Mouse (Mus musculus) heart, adult 18-20 months (tissue): ENCODE measurements around the gene Iffo2. TPM values are rescaled to one million over a fixed set of nuclear protein-coding genes. Genes with fewer than 3 reads are reported as not detected.

ENCODE experiments used
- DNase-seq, 2 experiments: peaks; one replicate each; pipeline ENCODE4 v3.0.0; 2021 to 2022; ENCODE audit warnings: mixed read lengths in 1 of 2
- microRNA-seq, 2 experiments: library from miRNA; unstranded; fragments of <30 nt; microRNA quantifications; one replicate each; pipeline ENCODE4 v1.2.0; 2022
- total RNA-seq, 2 experiments: library from RNA; stranded (reverse); gene quantifications; 2 replicates each; pipeline ENCODE4 v1.2.3; 2021

Iffo2 gene
- total RNA-seq, 2 experiments from 2014 or later, result 4.3 to 4.4 TPM

DNA sequence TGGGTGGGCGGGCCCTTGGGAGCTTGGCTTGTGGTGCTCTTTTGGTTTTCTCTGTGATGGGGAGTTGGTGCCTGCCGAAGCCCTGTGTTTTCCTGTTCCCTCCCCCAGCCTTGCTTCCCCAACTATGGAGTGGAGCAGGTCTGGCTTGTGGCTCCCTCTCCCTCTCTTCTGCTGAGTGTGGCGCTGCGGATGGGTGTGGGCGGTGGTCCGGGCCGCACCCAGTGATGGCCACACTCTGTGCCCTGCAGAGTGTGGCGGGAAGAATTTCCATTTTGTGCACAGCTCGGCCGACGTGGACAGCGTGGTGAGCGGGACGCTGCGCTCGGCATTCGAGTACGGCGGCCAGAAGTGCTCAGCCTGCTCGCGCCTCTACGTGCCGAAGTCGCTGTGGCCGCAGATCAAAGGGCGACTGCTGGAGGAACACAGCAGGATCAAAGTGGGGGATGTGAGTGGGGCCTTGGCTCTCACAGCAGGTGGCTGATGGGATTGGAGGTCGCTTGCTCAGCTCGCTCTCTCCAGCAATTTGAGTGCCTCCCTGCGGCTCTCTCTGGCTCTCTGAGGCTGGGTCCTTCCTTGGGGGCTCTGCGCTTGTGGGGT lies 111.6 kb downstream of the Iffo2 start:
- no peak for DNase-seq

DNA sequence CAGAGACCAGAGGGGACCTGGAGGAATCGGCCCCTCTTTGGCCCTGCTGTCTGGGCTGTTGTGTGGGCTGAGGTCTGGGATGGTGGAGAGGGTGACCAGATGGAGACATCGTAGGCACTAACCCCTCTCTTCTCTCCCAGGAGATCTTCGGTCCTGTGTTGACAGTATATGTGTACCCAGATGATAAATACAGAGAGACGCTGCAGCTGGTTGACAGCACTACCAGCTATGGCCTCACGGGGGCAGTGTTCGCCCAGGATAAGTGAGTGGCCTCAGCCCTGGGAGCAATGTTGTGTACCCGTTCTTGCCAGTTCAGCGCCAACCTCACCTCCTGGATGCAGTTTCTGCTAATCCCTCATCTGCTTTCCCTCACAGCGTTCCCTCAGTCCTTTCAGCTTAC lies 113.6 kb downstream of the Iffo2 start:
- peak; percentile 46 to 85 for DNase-seq

DNA sequence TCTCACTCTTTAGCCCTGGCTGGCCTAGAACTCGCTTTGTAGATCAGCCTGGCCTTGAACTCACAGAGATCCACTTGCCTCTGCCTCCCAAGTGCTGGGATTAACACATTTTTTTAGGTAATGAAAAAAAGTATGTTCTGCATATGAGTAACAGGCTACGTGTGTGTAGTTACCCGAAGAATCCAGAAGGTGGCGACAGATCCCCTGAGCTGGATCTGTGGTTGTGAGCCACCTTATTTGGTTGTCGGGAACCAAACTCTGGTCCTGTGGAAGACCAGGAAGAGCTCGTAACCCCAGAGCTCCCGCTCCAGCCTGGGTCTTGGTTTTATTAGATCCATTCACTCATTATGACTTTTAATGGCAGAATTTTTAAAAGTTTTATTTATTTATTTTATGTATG lies 116.6 kb downstream of the Iffo2 start:
- no peak for DNase-seq

DNA sequence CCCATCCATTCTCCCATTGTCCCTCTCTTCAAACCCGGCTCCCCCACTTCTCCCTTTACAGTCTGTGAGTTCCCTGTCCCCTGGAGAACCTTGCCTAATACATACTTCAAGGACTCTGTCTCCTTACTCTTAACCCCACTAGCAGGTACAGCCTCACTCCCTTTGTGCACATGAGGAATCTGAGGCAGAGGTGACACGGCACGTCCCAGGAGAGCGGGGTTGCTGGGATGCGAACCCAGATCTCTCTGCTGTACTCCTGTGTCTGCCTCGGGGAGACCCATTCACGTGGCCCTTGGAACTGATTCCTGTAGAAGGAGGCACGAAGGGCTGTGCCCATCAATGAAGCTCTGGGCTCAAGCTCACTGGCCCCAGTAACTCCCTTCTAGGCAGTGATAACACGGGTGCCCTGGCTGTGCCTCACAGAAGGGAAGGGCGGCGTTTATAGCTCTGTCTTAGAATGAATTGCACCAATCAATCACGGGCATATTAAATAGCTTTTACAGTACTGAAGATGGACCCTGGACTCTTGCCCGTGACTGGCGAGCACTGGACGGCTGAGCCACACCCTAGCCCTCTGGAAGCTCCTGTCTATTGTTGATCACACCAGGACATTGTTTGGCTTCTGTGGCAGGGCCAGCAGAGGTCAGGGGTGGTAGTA lies 119.9 kb downstream of the Iffo2 start:
- no peak for DNase-seq

DNA sequence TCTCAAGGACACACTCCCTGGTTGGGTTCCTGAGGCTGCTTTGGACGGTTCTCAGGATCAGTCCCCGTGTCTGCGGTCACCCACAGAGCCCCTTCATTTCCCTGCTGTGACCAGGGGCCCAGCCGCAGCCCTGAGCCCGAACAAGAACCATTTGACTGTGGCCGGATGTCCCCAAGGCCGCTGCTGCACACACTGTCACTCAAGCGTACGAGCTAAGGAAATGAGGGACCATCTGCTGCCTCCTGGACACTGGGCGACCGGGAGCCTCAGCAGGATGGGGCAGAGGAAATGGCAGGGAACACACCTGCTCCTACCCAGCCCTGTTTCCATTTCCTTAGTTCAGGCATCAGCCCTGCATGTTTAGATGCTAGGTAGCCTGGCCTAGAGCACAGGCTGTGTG lies 120.6 kb downstream of the Iffo2 start:
- no peak for DNase-seq

DNA sequence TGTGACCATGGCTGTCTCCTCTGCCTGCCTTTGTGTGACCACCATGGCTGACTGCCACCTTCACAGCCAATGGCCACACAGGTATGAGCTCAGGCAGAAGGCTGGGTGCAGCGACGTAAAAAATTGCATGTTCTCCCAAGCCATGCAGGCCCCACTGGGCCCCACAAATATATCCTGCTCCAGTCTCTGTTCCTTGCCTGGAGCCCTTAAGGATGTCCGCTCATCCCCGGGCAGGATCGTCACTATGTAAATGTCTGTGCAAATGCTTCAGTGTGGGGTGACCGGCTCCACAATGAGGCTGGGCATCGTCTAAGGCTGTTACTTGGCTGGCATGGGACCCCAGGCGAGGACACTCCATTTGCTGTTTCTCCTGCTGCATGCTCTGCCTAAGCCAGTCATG lies 122.9 kb downstream of the Iffo2 start, which contains the start of gene Tas1r2:
Tas1r2 (plus strand) TSS at position 301 of the 400 bp plus-strand sequence.
- DNase-seq, result no peak

DNA sequence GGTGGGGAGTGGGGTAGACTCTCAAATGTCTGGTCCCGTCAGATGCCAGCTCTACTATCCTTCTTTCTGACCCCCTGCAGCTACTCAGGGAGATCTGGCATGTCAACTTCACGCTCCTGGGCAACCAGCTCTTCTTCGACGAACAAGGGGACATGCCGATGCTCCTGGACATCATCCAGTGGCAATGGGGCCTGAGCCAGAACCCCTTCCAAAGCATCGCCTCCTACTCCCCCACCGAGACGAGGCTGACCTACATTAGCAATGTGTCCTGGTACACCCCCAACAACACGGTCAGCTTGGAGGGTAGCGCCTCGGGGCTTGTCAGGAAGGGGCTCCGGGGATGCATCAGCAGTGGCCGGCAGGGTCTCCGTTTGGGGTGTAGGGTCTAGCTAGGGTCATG lies 131.5 kb downstream of the Iffo2 start:
- DNase-seq, result no peak

DNA sequence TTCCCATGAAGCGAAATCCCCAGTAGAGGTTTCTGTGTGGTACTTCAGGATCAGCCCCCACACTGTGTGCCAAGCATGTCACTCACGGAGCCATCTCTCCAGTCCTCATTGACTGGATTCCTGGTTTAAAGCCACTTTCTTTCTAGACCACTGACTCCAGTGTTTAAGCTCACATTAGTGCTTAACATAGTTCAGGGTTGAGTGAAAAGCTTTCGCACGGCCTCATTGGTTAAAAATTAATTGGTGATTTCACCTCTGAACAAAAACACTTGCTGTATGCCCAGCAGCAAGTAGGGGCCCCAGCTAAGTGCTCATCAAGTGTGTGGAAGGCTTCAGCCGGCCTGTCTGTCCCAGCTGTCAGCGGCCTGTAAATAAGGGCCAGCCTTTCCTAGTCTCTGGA lies 137.3 kb downstream of the Iffo2 start:
- no peak for DNase-seq

DNA sequence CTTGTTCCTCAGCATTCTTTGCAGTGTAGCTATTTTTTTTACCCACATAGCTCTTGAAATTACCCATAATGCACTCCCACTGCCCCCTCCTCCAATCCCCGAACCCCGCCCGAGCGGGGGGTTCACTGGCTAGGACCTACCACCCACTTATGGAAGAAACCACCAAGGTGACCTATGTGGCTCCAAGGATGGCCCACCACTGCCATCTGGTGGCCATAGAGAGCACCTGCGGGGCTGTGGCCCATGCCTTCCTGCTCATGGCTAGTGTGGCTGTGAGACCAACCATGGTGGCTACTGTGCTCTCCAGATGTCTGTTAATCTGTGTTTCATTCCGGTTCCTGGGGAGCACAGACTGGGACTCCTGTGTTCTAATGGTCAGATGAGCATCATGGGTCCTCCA lies 139.5 kb downstream of the Iffo2 start:
- DNase-seq, result peak; percentile 31 to 63

Small RNA genes lying within 50 kb of the gene (microRNA-seq; reads per million reads assigned to microRNA genes)
- gene Gm25571, result 0 reads per million in 2 experiments
- 0.76 to 1.4 reads per million in 2 experiments for gene Mir7020

Other genes starting within 250 kb of the Iffo2 start
- gene Pqlc2, start 219.8 kb upstream of the Iffo2 start, total RNA-seq, result 1 to 10 TPM; 5.0 to 5.8 TPM
- 10 to 100 TPM; 55.9 to 57.5 TPM for gene Akr7a5, start 219.8 kb upstream of the Iffo2 start, total RNA-seq
- 10 to 100 TPM; 26.0 to 30.7 TPM for gene Mrto4, start 178.0 kb upstream of the Iffo2 start, total RNA-seq
- 10 to 100 TPM; 47.8 to 52.4 TPM for gene Emc1, start 178.0 kb upstream of the Iffo2 start, total RNA-seq
- 100 to 1,000 TPM in 1 of 2 experiments, 10 to 100 TPM in 1; 93.4 to 104 TPM for gene Ubr4, start 177.9 kb upstream of the Iffo2 start, total RNA-seq
- gene Gm21969, start 72.6 kb downstream of the Iffo2 start, total RNA-seq, result not detected
- gene Aldh4a1, start 92.3 kb downstream of the Iffo2 start, total RNA-seq, result 10 to 100 TPM; 84.7 to 90.8 TPM
- not detected for gene Tas1r2, start 123.0 kb downstream of the Iffo2 start, total RNA-seq